Mouse (Mus musculus): ENCODE data around the gene Vwa1.

The Vwa1 gene

GRCm38 (mm10) chr4:155774280-155774754 lies at the start of gene Vwa1:
Gene Vwa1 (minus strand): TSS chr4:155774698.
- peak; percentile 76 to 92 for DNase-seq (ENCODE audit: low spot score in 2 of 2)

- no peak for DNase-seq (ENCODE audit: low spot score in 2 of 2)
Observed at GRCm38 (mm10) chr4:155823443-155823842, 48.9 kb upstream of the Vwa1 start.

- peak in 1 of 2 experiments; percentile 62 for DNase-seq (ENCODE audit: low spot score in 2 of 2)
Observed at GRCm38 (mm10) chr4:155821025-155821424, 46.5 kb upstream of the Vwa1 start.

GRCm38 (mm10) chr4:155817533-155817932 lies 43.0 kb upstream of the Vwa1 start:
- DNase-seq (ENCODE audit: low spot score in 2 of 2) = no peak

GRCm38 (mm10) chr4:155812665-155813181 lies 38.2 kb upstream of the Vwa1 start:
- peak; percentile 60 to 62 for DNase-seq (ENCODE audit: low spot score in 2 of 2)

- DNase-seq (ENCODE audit: low spot score in 2 of 2) = peak; percentile 85 to 94
Observed at GRCm38 (mm10) chr4:155811929-155812664, 37.6 kb upstream of the Vwa1 start, which contains the start of gene Ccnl2. Gene Ccnl2 (plus strand): TSS chr4:155812489.

- DNase-seq (ENCODE audit: low spot score in 2 of 2) = no peak
Observed at GRCm38 (mm10) chr4:155807841-155808240, 33.3 kb upstream of the Vwa1 start.

- peak; percentile 96 to 98 for DNase-seq (ENCODE audit: low spot score in 2 of 2)
Observed at GRCm38 (mm10) chr4:155803340-155804041, 29.0 kb upstream of the Vwa1 start.

- peak in 1 of 2 experiments; percentile 43 for DNase-seq (ENCODE audit: low spot score in 2 of 2)
Observed at GRCm38 (mm10) chr4:155802741-155803339, 28.3 kb upstream of the Vwa1 start, which contains the start of gene Mrpl20. Gene Mrpl20 (plus strand): TSS chr4:155802878.

GRCm38 (mm10) chr4:155802075-155802474 lies 27.6 kb upstream of the Vwa1 start:
- no peak for DNase-seq (ENCODE audit: low spot score in 2 of 2)

- DNase-seq (ENCODE audit: low spot score in 2 of 2) = no peak
Observed at GRCm38 (mm10) chr4:155793730-155794129, 19.2 kb upstream of the Vwa1 start.

GRCm38 (mm10) chr4:155791240-155791933 lies 16.9 kb upstream of the Vwa1 start:
- peak in 1 of 2 experiments; percentile 19 for DNase-seq (ENCODE audit: low spot score in 2 of 2)

GRCm38 (mm10) chr4:155790650-155791161 lies 16.2 kb upstream of the Vwa1 start:
- peak in 1 of 2 experiments; percentile 16 for DNase-seq (ENCODE audit: low spot score in 2 of 2)

- DNase-seq (ENCODE audit: low spot score in 2 of 2) = peak in 1 of 2 experiments; percentile 35
Observed at GRCm38 (mm10) chr4:155790021-155790489, 15.6 kb upstream of the Vwa1 start, which contains the start of gene Ankrd65. Gene Ankrd65 (plus strand): TSS chr4:155790439.

- DNase-seq (ENCODE audit: low spot score in 2 of 2) = peak in 1 of 2 experiments; percentile 61
Observed at GRCm38 (mm10) chr4:155788833-155789232, 14.3 kb upstream of the Vwa1 start.

GRCm38 (mm10) chr4:155788300-155788699 lies 13.8 kb upstream of the Vwa1 start:
- peak; percentile 55 to 76 for DNase-seq (ENCODE audit: low spot score in 2 of 2)

GRCm38 (mm10) chr4:155785819-155786218 lies 11.3 kb upstream of the Vwa1 start, which contains the start of gene Tmem88b:
Gene Tmem88b (minus strand): TSS chr4:155785874.
- DNase-seq (ENCODE audit: low spot score in 2 of 2) = peak in 1 of 2 experiments; percentile 26

- DNase-seq (ENCODE audit: low spot score in 2 of 2) = peak in 1 of 2 experiments; percentile 33
Observed at GRCm38 (mm10) chr4:155785246-155785645, 10.7 kb upstream of the Vwa1 start.

GRCm38 (mm10) chr4:155784081-155784701 lies 9.7 kb upstream of the Vwa1 start:
- DNase-seq (ENCODE audit: low spot score in 2 of 2) = peak; percentile 87 to 89

GRCm38 (mm10) chr4:155783486-155784080 lies 9.1 kb upstream of the Vwa1 start:
- DNase-seq (ENCODE audit: low spot score in 2 of 2) = no peak

Measured in spleen, postnatal 10 days (tissue).